Mouse (Mus musculus) lung, postnatal 25 days (tissue): ENCODE measurements around the gene Ksr1.
A peak's percentile ranks its signal among the peaks of the same experiment; 100 is the strongest.
"Not testable (repeated sequence)": the region's sequence is repeated elsewhere in the genome, so short reads cannot be mapped to it uniquely, and the experiment has no call there.

Experiments
- DNase-seq: peaks from one replicate; pipeline ENCODE4 v3.0.0; 2022; ENCODE audit warnings: low spot score

The Ksr1 gene

GRCm38 (mm10) chr11:79008891-79009290, 137.3 kb downstream of the Ksr1 start:
- no peak for DNase-seq

GRCm38 (mm10) chr11:79008007-79008775, 138.0 kb downstream of the Ksr1 start:
- no peak for DNase-seq

- DNase-seq, result not testable (repeated sequence)
Measured at GRCm38 (mm10) chr11:79007356-79007755, 138.9 kb downstream of the Ksr1 start.

- DNase-seq, result no peak
Measured at GRCm38 (mm10) chr11:79006417-79006816, 139.8 kb downstream of the Ksr1 start.

- DNase-seq, result no peak
Measured at GRCm38 (mm10) chr11:79005578-79006394, 140.4 kb downstream of the Ksr1 start.

- DNase-seq, result no peak
Measured at GRCm38 (mm10) chr11:79003769-79004638, 142.2 kb downstream of the Ksr1 start.

GRCm38 (mm10) chr11:79003053-79003768, 143.0 kb downstream of the Ksr1 start:
- peak; percentile 40 for DNase-seq

GRCm38 (mm10) chr11:79002551-79002951, 143.7 kb downstream of the Ksr1 start:
- peak; percentile 48 for DNase-seq

- no peak for DNase-seq
Measured at GRCm38 (mm10) chr11:79001871-79002270, 144.3 kb downstream of the Ksr1 start.

- DNase-seq, result no peak
Measured at GRCm38 (mm10) chr11:78999118-78999517, 147.1 kb downstream of the Ksr1 start.

GRCm38 (mm10) chr11:78990875-78991543, 155.2 kb downstream of the Ksr1 start:
- DNase-seq, result not testable (repeated sequence)

GRCm38 (mm10) chr11:78990096-78990495, 156.1 kb downstream of the Ksr1 start:
- DNase-seq, result no peak

GRCm38 (mm10) chr11:78989206-78989605, 157.0 kb downstream of the Ksr1 start:
- not testable (repeated sequence) for DNase-seq

GRCm38 (mm10) chr11:78986311-78987002, 159.8 kb downstream of the Ksr1 start:
- DNase-seq, result no peak

GRCm38 (mm10) chr11:78985505-78985904, 160.7 kb downstream of the Ksr1 start:
- no peak for DNase-seq

GRCm38 (mm10) chr11:78984483-78985177, 161.6 kb downstream of the Ksr1 start, which contains the start of gene Lgals9:
TSS of gene Lgals9 (minus strand) at chr11:78984946.
- DNase-seq, result peak; percentile 93

- DNase-seq, result no peak
Measured at GRCm38 (mm10) chr11:78983539-78983938, 162.7 kb downstream of the Ksr1 start.

- DNase-seq, result peak; percentile 32
Measured at GRCm38 (mm10) chr11:78982513-78983291, 163.5 kb downstream of the Ksr1 start.

GRCm38 (mm10) chr11:78982042-78982441, 164.2 kb downstream of the Ksr1 start:
- DNase-seq, result no peak
